Mouse (Mus musculus) heart, postnatal 0 days (tissue): ENCODE measurements around the gene Ralb. TPM values are rescaled to one million over a fixed set of nuclear protein-coding genes. Genes with fewer than 3 reads are reported as not detected.
A peak's percentile ranks its signal among the peaks of the same experiment; 100 is the strongest.

Experiments
- ATAC-seq: fragments of 200-750 bp; cut with Nextera tagmentation; 2 replicates; pipeline ENCODE4 v1.8.0; 2017; ENCODE audit warnings: low read depth, moderate number of reproducible peaks, moderate library complexity; ENCODE audit not compliant: insufficient read depth
- DNase-seq: peaks from one replicate; pipeline ENCODE4 v3.0.0-alpha.2; 2016; ENCODE audit warnings: low spot score
- H3K27ac ChIP-seq: fragments of 300-500 bp; sonication (generic); 2 replicates; pipeline ENCODE4 v1.5.1; 2014; ENCODE audit warnings: low read depth, mild to moderate bottlenecking
- H3K27me3 ChIP-seq: fragments of 300-500 bp; sonication (generic); 2 replicates; pipeline ENCODE4 v1.6.1; 2014; ENCODE audit warnings: low read length, mixed read lengths; ENCODE audit not compliant: control insufficient read depth, insufficient read depth
- H3K36me3 ChIP-seq: fragments of 300-500 bp; sonication (generic); replicated peaks from 2 replicates; pipeline ENCODE4 v1.6.1; 2014; ENCODE audit warnings: low read length, mixed read lengths; ENCODE audit not compliant: control insufficient read depth, insufficient read depth
- H3K4me1 ChIP-seq: fragments of 300-500 bp; sonication (generic); 2 replicates; pipeline ENCODE4 v1.6.1; 2014; ENCODE audit warnings: antibody characterized with exemption; ENCODE audit not compliant: control insufficient read depth, insufficient read depth
- H3K4me2 ChIP-seq: fragments of 300-500 bp; sonication (generic); 2 replicates; pipeline ENCODE4 v1.6.1; 2014; ENCODE audit warnings: low read depth, mild to moderate bottlenecking, low read length, moderate library complexity
- H3K4me3 ChIP-seq: fragments of 300-500 bp; sonication (generic); 2 replicates; pipeline ENCODE4 v1.5.1; 2014; ENCODE audit warnings: low read depth, low read length
- H3K9ac ChIP-seq: fragments of 300-500 bp; sonication (generic); replicated peaks from 2 replicates; pipeline ENCODE4 v1.6.1; 2014; ENCODE audit warnings: low read depth, low read length, mixed read lengths
- H3K9me3 ChIP-seq: fragments of 300-500 bp; sonication (generic); replicated peaks from 2 replicates; pipeline ENCODE4 v1.6.1; 2016; ENCODE audit warnings: low read length; ENCODE audit not compliant: control insufficient read depth
- CTCF ChIP-seq: IDR thresholded peaks from 2 replicates; pipeline ENCODE4 v1.5.1; 2016; ENCODE audit warnings: antibody characterized with exemption, control low read depth, low read depth
- EP300 ChIP-seq: IDR thresholded peaks from 2 replicates; pipeline ENCODE4 v1.6.1; 2016; ENCODE audit warnings: antibody characterized with exemption, low read depth
- WGBS: fragments of 180-500 bp; shearing (Covaris S2); extraction: QIAGEN DNeasy Blood & Tissue Kit; methylation state at CpG from one replicate; pipeline ENCODE4 v1.1.7; 2014; 5-methylcytosine and 5-hydroxymethylcytosine counted together
- polyA plus RNA-seq: library from polyadenylated mRNA; unstranded; fragments of >200 nt; fragmentation: Nextera tagmentation; extraction: Ambion mirVana; gene quantifications from 2 replicates; pipeline ENCODE4 v1.2.1, GENCODE M21; 2015
- total RNA-seq: library from RNA; depleted of rRNA; stranded (reverse); fragments of >200 nt; gene quantifications from 2 replicates; pipeline ENCODE4 v1.2.3, GENCODE M21; 2014; ENCODE audit warnings: low replicate concordance

The Ralb gene
- total and polyA plus RNA-seq, 2 experiments from 2014 or later, result 86.0 to 86.2 TPM

- TF ChIP-seq EP300 (no peak), CTCF (peak; percentile 79)
- no peak overlapping the region for H3K9ac ChIP-seq
- 11% methylated on average over 10 of the region's 10 CpGs for WGBS
- peak; percentile 65 for DNase-seq
- no peaks in the 10 kb centered on the region for H3K36me3 ChIP-seq
- no peak overlapping the region for H3K4me3 ChIP-seq
- peak; percentile 47; the same call in 1 of the 2 replicates for ATAC-seq
- H3K9me3 ChIP-seq, result no peaks in the 10 kb centered on the region
- 0 out of 2 replicates have a peak, but pooled peaks cover 5% of the 10 kb centered on the region for H3K27me3 ChIP-seq
- H3K27ac ChIP-seq, result no peak overlapping the region
- peak overlapping the region; percentile 19; the same call in 1 of the 2 replicates for H3K4me2 ChIP-seq
- no peaks in the 10 kb centered on the region for H3K4me1 ChIP-seq
Observed at GRCm38 (mm10) chr1:119457993-119458605, 46.5 kb downstream of the Ralb start.

GRCm38 (mm10) chr1:119457528-119457855 lies 47.1 kb downstream of the Ralb start:
- ATAC-seq (no peak), DNase-seq (no peak)
- Histone ChIP-seq H3K4me3 (no peak overlapping the region), H3K4me1 (no peaks in the 10 kb centered on the region), H3K36me3 (no peaks in the 10 kb centered on the region), H3K27ac (no peak overlapping the region), H3K9me3 (no peaks in the 10 kb centered on the region), H3K4me2 (peak overlapping the region; percentile 49; the same call in 1 of the 2 replicates), H3K27me3 (0 out of 2 replicates have a peak, but pooled peaks cover 5% of the 10 kb centered on the region), H3K9ac (no peak overlapping the region)
- TF ChIP-seq CTCF (no peak), EP300 (no peak)
- WGBS, result 29% methylated on average over 5 of the region's 5 CpGs

- H3K36me3 ChIP-seq, result no peaks in the 10 kb centered on the region
- 0 out of 2 replicates have a peak, but pooled peaks cover 5% of the 10 kb centered on the region for H3K27me3 ChIP-seq
- H3K4me2 ChIP-seq, result peak overlapping the region; percentile 49
- ATAC-seq, result no peak
- H3K27ac ChIP-seq, result no peak overlapping the region
- no peak overlapping the region for H3K9ac ChIP-seq
- TF ChIP-seq CTCF (no peak), EP300 (no peak)
- H3K9me3 ChIP-seq, result no peaks in the 10 kb centered on the region
- H3K4me3 ChIP-seq, result peak overlapping the region; percentile 14; the same call in 1 of the 2 replicates
- WGBS, result 38% methylated on average over 19 of the region's 19 CpGs
- no peak for DNase-seq
- no peaks in the 10 kb centered on the region for H3K4me1 ChIP-seq
Observed at GRCm38 (mm10) chr1:119456671-119457527, 47.7 kb downstream of the Ralb start.

- 48% methylated on average over 4 of the region's 4 CpGs for WGBS
- Histone ChIP-seq H3K27me3 (0 out of 2 replicates have a peak, but pooled peaks cover 5% of the 10 kb centered on the region), H3K4me1 (no peaks in the 10 kb centered on the region), H3K36me3 (no peaks in the 10 kb centered on the region), H3K9me3 (no peaks in the 10 kb centered on the region), H3K4me3 (no peak overlapping the region), H3K27ac (no peak overlapping the region), H3K9ac (no peak overlapping the region), H3K4me2 (no peak overlapping the region)
- no peak for DNase-seq
- no peak for ATAC-seq
- no peak for TF ChIP-seq EP300
- no peak for TF ChIP-seq CTCF
Observed at GRCm38 (mm10) chr1:119453731-119454130, 50.9 kb downstream of the Ralb start.

- DNase-seq (no peak), ATAC-seq (no peak)
- Histone ChIP-seq H3K4me2 (no peak overlapping the region), H3K4me3 (no peak overlapping the region), H3K4me1 (no peaks in the 10 kb centered on the region), H3K36me3 (no peaks in the 10 kb centered on the region), H3K9ac (no peak overlapping the region), H3K27ac (no peak overlapping the region), H3K9me3 (no peaks in the 10 kb centered on the region), H3K27me3 (0 out of 2 replicates have a peak, but pooled peaks cover under 1% of the 10 kb centered on the region)
- no peak for TF ChIP-seq CTCF
- TF ChIP-seq EP300, result no peak
- 60% methylated on average over 10 of the region's 10 CpGs for WGBS
Observed at GRCm38 (mm10) chr1:119451417-119451816, 53.2 kb downstream of the Ralb start.
